Mouse (Mus musculus) midbrain, embryonic 14.5 days (tissue): Measurements from ENCODE around the gene Brd3os. TPM values are rescaled to one million over a fixed set of nuclear protein-coding genes. Genes with fewer than 3 reads are reported as not detected.

ENCODE experiments used
- ATAC-seq: fragments of 200-750 bp; cut with Nextera tagmentation; 2 replicates; pipeline ENCODE4 v1.8.0; 2017; ENCODE audit warnings: moderate number of reproducible peaks, moderate library complexity; ENCODE audit not compliant: low FRiP score, low TSS enrichment
- DNase-seq: peaks from one replicate; pipeline ENCODE4 v3.0.0-alpha.2; 2015
- H3K27ac ChIP-seq: fragments of 300-500 bp; sonication (generic); replicated peaks from 2 replicates; pipeline ENCODE4 v1.5.1; 2014; ENCODE audit warnings: mild to moderate bottlenecking, low read depth, low read length, moderate library complexity
- H3K27me3 ChIP-seq: fragments of 300-500 bp; sonication (generic); 2 replicates; pipeline ENCODE4 v1.6.1; 2014; ENCODE audit warnings: low read length, control low read depth, mixed read lengths; ENCODE audit not compliant: control insufficient read depth, insufficient read depth
- H3K36me3 ChIP-seq: fragments of 300-500 bp; sonication (generic); 2 replicates; pipeline ENCODE4 v1.6.1; 2014; ENCODE audit warnings: low read length, control low read depth; ENCODE audit not compliant: control insufficient read depth, insufficient read depth
- H3K4me1 ChIP-seq: fragments of 300-500 bp; sonication (generic); 2 replicates; pipeline ENCODE4 v1.6.1; 2014; ENCODE audit warnings: mild to moderate bottlenecking, antibody characterized with exemption, low read length, control low read depth; ENCODE audit not compliant: control insufficient read depth, insufficient read depth
- H3K4me2 ChIP-seq: fragments of 300-500 bp; sonication (generic); 2 replicates; pipeline ENCODE4 v1.6.1; 2014; ENCODE audit warnings: mild to moderate bottlenecking, low read length, moderate library complexity
- H3K4me3 ChIP-seq: fragments of 300-500 bp; sonication (generic); replicated peaks from 2 replicates; pipeline ENCODE4 v1.5.1; 2014; ENCODE audit warnings: low read depth, low read length
- H3K9ac ChIP-seq: fragments of 300-500 bp; sonication (generic); replicated peaks from 2 replicates; pipeline ENCODE4 v1.6.1; 2014; ENCODE audit warnings: mild to moderate bottlenecking, low read length, moderate library complexity
- H3K9me3 ChIP-seq: fragments of 300-500 bp; sonication (generic); 2 replicates; pipeline ENCODE4 v1.6.1; 2016; ENCODE audit warnings: low read length, control low read depth, mixed read lengths; ENCODE audit not compliant: control insufficient read depth
- WGBS: fragments of 180-500 bp; shearing (Covaris S2); extraction: QIAGEN DNeasy Blood & Tissue Kit; methylation state at CpG from one replicate; pipeline ENCODE4 v1.1.7; 2014; 5-methylcytosine and 5-hydroxymethylcytosine counted together
- polyA plus RNA-seq: library from polyadenylated mRNA; unstranded; fragments of >200 nt; fragmentation: Nextera tagmentation; extraction: Ambion mirVana; gene quantifications from 2 replicates; pipeline ENCODE4 v1.2.1, GENCODE M21; 2014

Gene Brd3os
- polyA plus RNA-seq, 1 experiment from 2014 or later: 37.8 TPM

DNA sequence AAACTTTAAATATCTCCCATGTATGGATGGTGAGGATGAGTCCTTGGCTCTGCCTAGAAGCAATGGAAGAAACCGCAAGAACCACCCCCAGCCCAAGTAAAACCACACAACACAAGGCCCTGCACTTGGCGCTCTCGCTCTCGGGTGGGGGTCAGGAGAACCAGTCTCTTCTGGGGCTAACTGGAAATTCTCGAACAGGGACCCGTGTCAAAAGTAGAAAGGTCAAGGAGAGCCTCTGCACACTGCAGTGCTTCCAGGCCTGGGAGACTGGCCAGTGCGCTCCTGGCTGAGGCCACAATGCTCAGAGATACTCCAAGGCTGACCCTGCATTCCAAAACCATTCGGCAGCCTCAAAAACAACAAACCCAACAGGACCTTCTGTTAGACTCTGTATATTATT is 4.7 kb downstream of the Brd3os start:
- 93% methylated on average over 8 of the region's 8 CpGs for WGBS

GRCm38 (mm10) chr2:27447782-27448181 is 5.7 kb downstream of the Brd3os start:
- H3K9me3 ChIP-seq: no peaks in the 10 kb centered on the region
- no peak for ATAC-seq
- WGBS: 91% methylated on average over 5 of the region's 5 CpGs

More for the DNA sequence above, 4.7 kb downstream of the Brd3os start:
- no peak overlapping the region for H3K4me3 ChIP-seq
- H3K9me3 ChIP-seq: no peaks in the 10 kb centered on the region
- no peak overlapping the region for H3K9ac ChIP-seq
- DNase-seq: no peak
- no peaks in the 10 kb centered on the region for H3K27me3 ChIP-seq
- peaks cover 74% of the 10 kb centered on the region for H3K36me3 ChIP-seq
- H3K4me1 ChIP-seq: peaks cover 12% of the 10 kb centered on the region
- no peak overlapping the region for H3K27ac ChIP-seq
- no peak for ATAC-seq
- no peak overlapping the region for H3K4me2 ChIP-seq

GRCm38 (mm10) chr2:27450226-27450625 is 8.1 kb downstream of the Brd3os start:
- WGBS: 91% methylated on average over 14 of the region's 14 CpGs
- no peak for ATAC-seq
- H3K4me2 ChIP-seq: no peak overlapping the region
- peaks cover 95% of the 10 kb centered on the region for H3K36me3 ChIP-seq
- H3K27me3 ChIP-seq: no peaks in the 10 kb centered on the region
- no peak overlapping the region for H3K9ac ChIP-seq
- no peak for DNase-seq
- H3K9me3 ChIP-seq: no peaks in the 10 kb centered on the region
- no peaks in the 10 kb centered on the region for H3K4me1 ChIP-seq
- no peak overlapping the region for H3K4me3 ChIP-seq
- no peak overlapping the region for H3K27ac ChIP-seq

More at GRCm38 (mm10) chr2:27447782-27448181, 5.7 kb downstream of the Brd3os start:
- Histone ChIP-seq H3K4me1 (peaks cover 12% of the 10 kb centered on the region), H3K27ac (no peak overlapping the region), H3K4me2 (no peak overlapping the region), H3K27me3 (no peaks in the 10 kb centered on the region), H3K36me3 (peaks cover 82% of the 10 kb centered on the region), H3K9ac (no peak overlapping the region), H3K4me3 (no peak overlapping the region)
- DNase-seq: no peak

GRCm38 (mm10) chr2:27459735-27460134 is 17.6 kb downstream of the Brd3os start:
- Histone ChIP-seq H3K4me2 (no peak overlapping the region), H3K9ac (no peak overlapping the region), H3K27ac (no peak overlapping the region), H3K36me3 (peaks cover 98% of the 10 kb centered on the region), H3K4me3 (no peak overlapping the region), H3K27me3 (no peaks in the 10 kb centered on the region), H3K9me3 (no peaks in the 10 kb centered on the region), H3K4me1 (no peaks in the 10 kb centered on the region)
- ATAC-seq (no peak), DNase-seq (no peak)
- WGBS: 88% methylated on average over 7 of the region's 7 CpGs

DNA sequence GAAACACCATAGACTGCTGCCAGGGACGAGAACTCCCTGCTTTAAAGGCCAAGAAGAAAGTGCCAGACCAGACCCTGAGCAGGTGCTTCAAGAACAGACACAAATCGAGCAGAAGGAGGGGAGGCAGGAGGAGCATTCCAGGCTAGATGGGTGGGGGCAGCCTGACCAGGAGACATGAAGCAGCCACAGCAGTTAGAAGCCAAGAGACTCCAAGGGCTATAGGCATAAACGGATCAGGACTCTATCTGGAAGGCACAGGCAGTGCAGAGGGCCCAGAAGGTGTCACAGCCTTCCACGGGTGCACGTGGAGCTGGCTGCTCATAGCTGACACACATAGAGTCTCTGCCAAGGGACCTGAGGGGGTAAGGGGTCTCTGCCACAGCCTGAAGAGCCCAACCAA is 18.0 kb downstream of the Brd3os start:
- DNase-seq: no peak
- H3K27ac ChIP-seq: no peak overlapping the region
- no peaks in the 10 kb centered on the region for H3K27me3 ChIP-seq
- H3K4me1 ChIP-seq: no peaks in the 10 kb centered on the region
- peaks cover 94% of the 10 kb centered on the region for H3K36me3 ChIP-seq
- no peak overlapping the region for H3K4me3 ChIP-seq
- no peak overlapping the region for H3K4me2 ChIP-seq
- H3K9ac ChIP-seq: no peak overlapping the region
- H3K9me3 ChIP-seq: no peaks in the 10 kb centered on the region
- ATAC-seq: no peak
- WGBS: 88% methylated on average over 5 of the region's 5 CpGs

- Histone ChIP-seq H3K9me3 (no peaks in the 10 kb centered on the region), H3K27me3 (no peaks in the 10 kb centered on the region), H3K4me1 (no peaks in the 10 kb centered on the region), H3K9ac (no peak overlapping the region), H3K27ac (no peak overlapping the region), H3K36me3 (peaks cover 91% of the 10 kb centered on the region), H3K4me3 (no peak overlapping the region), H3K4me2 (no peak overlapping the region)
- DNase-seq: no peak
- ATAC-seq: no peak
- 81% methylated on average over 9 of the region's 9 CpGs for WGBS
Measured at GRCm38 (mm10) chr2:27460651-27461050, 18.5 kb downstream of the Brd3os start.

DNA sequence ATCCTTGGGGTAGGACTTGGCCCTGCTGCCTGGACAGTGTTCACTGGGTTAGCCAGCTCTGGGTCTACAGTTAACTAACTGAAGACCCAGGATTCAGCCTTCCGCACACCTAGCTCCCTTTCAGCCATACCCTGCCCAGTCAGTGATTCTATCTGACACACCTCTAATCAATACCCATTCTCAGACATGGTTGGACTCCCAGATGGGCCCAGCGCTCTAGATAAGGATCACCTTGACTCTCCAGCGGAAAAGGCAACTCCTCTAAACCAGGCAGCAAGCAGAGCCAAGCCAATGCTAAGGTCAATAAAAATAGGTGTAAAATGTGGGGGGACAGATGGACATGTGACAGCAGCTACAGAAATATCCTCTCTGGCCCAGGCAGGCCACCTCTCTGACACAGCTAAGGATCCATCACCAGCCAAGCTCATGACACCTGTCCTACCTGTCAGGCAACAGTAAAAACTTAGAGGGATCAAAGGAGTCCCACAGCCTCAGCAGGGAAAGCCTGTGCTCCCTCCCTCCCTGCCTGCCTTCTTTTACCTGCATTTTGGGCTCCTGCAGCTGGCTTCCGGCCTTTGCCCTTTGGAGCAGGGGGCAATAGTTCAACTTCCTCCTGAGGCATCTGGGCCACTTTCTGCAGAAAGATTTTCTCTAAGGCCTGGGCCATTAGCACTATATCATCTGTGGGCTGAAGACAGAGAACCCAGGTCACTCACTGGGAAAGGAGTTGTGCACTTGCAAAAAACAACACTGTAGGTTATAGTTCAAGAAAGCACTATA is 19.9 kb downstream of the Brd3os start:
- WGBS: 96% methylated on average over 4 of the region's 4 CpGs
- ATAC-seq (no peak), DNase-seq (no peak)

GRCm38 (mm10) chr2:27462901-27463300 is 20.8 kb downstream of the Brd3os start:
- Histone ChIP-seq H3K27ac (no peak overlapping the region), H3K4me2 (no peak overlapping the region), H3K4me1 (no peaks in the 10 kb centered on the region), H3K9ac (no peak overlapping the region), H3K4me3 (no peak overlapping the region), H3K27me3 (no peaks in the 10 kb centered on the region), H3K36me3 (peaks cover 83% of the 10 kb centered on the region), H3K9me3 (no peaks in the 10 kb centered on the region)
- WGBS: 89% methylated on average over 4 of the region's 4 CpGs
- no peak for ATAC-seq
- DNase-seq: no peak

More for the DNA sequence above, 19.9 kb downstream of the Brd3os start:
- H3K9ac ChIP-seq: no peak overlapping the region
- H3K9me3 ChIP-seq: no peaks in the 10 kb centered on the region
- peaks cover 91% of the 10 kb centered on the region for H3K36me3 ChIP-seq
- no peaks in the 10 kb centered on the region for H3K4me1 ChIP-seq
- no peak overlapping the region for H3K27ac ChIP-seq
- no peaks in the 10 kb centered on the region for H3K27me3 ChIP-seq
- H3K4me2 ChIP-seq: no peak overlapping the region
- H3K4me3 ChIP-seq: no peak overlapping the region
